Mouse (Mus musculus): Measurements from ENCODE around the gene Mipol1.
A peak's percentile ranks its signal among the peaks of the same experiment; 100 is the strongest.
"Not testable (repeated sequence)": the region's sequence is repeated elsewhere in the genome, so short reads cannot be mapped to it uniquely, and the experiment has no call there.

Gene Mipol1

GRCm38 (mm10) chr12:57230192-57230706 lies at the start of gene Mipol1, which contains the start of gene Prps1l3:
TSS of gene Mipol1 (plus strand) at chr12:57230427.
TSS of gene Prps1l3 (plus strand) at chr12:57230412.
- DNase-seq (ENCODE audit: low spot score in 2 of 2): peak; percentile 79 to 87

- DNase-seq (ENCODE audit: low spot score in 2 of 2): no peak
Measured at GRCm38 (mm10) chr12:57184401-57185147, 45.7 kb upstream of the Mipol1 start.

DNA sequence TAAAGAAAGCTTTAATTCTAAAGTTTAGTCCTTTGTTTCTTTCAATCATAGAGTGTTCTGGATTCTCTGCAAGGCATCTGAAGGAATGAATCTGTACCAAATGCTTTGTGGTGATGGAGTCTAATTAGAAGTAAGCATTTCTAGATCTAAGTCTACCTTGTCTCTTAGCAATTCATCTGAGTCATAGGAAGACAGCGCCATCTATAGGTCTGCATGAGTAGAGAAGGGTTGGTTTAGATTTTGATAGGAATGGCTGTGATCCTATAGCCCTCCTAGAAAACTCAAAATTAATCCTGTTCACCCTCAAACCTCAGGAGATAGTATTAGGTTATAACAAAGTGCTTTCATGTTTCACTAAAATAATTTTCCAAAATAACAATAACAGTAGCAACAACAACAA lies 44.8 kb upstream of the Mipol1 start:
- DNase-seq (ENCODE audit: low spot score in 2 of 2): no peak

DNA sequence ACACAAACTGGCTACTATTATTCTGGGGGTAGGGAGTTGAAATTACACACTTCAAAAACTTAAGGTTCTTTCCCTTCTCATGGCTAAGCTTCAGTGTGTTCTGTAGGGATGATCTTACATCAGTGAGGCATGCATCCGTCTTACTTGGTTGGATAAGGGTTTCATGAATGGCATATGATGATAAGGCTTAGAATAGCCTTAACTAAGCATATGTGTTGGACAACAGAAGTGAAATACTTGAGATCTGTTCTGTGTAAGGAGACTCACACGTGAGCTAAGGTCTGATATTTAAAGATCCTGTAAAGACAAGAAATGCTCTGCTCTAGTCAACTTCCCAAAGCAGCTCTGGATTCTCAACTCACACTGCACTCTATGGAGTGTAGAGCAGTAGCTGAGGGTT lies 44.1 kb upstream of the Mipol1 start:
- DNase-seq (ENCODE audit: low spot score in 2 of 2): no peak

DNA sequence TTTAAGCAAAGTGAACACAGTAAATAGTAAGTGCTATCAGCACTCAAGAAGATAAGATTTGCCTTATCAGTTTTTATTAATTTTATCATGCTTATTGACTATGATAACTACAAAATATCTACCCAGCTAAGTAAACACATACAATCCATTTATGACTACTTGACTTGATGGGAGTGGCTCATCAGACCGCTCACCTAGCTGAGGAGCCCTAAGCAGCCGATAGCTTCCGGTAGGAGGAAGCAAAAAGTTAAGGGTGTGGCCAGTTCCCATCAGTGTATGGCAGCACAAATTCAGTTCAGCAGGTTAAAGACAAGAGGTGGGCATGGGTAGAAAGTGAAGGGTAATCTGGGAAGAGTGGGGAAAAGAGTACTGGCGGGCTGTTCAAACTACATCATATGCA lies 43.2 kb upstream of the Mipol1 start:
- no peak for DNase-seq (ENCODE audit: low spot score in 2 of 2)

GRCm38 (mm10) chr12:57194609-57195008 lies 35.6 kb upstream of the Mipol1 start:
- DNase-seq (ENCODE audit: low spot score in 2 of 2): no peak

GRCm38 (mm10) chr12:57196286-57196607 lies 34.0 kb upstream of the Mipol1 start:
- DNase-seq (ENCODE audit: low spot score in 2 of 2): no peak

GRCm38 (mm10) chr12:57196608-57197362 lies 33.4 kb upstream of the Mipol1 start:
- DNase-seq (ENCODE audit: low spot score in 2 of 2): no peak

GRCm38 (mm10) chr12:57197363-57198026 lies 32.7 kb upstream of the Mipol1 start, which contains the start of gene Slc25a21:
TSS of gene Slc25a21 (minus strand) at chr12:57197472.
- no peak for DNase-seq (ENCODE audit: low spot score in 2 of 2)

DNA sequence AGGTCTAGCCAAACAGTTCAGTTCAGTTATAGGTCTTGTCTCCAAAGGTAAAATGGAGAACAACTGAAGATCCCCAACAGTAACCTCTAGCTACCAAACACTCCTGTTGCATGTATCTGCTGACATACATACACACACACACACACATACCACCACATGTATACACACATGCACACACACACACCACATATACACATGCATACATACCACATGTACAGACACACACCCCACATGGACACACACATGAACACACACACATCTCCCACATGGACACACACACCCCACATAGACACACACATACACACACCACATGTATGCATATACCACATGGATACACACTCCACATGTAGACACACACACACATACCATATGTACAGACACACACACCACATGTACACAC lies 32.0 kb upstream of the Mipol1 start:
- no peak for DNase-seq (ENCODE audit: low spot score in 2 of 2)

GRCm38 (mm10) chr12:57199427-57199826 lies 30.8 kb upstream of the Mipol1 start:
- no peak for DNase-seq (ENCODE audit: low spot score in 2 of 2)

DNA sequence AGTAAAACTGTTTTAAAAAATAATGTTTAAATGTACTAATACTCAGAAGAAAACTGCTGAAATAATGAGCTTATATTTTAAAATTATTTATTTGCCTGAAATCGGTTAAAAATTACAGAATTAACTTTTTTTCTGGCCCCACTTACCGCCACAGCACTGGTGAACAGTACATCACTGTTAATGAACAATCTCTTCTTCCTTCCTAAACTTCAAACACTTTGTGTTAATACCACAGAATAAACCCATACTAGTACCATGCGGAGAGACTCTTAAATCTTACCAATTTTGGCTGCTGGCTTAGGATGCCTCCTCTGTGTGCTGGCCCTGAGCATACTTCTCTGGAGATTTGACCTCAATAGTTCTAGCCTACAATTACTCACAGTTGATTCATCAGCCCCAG lies 28.3 kb upstream of the Mipol1 start:
- DNase-seq (ENCODE audit: low spot score in 2 of 2): no peak

GRCm38 (mm10) chr12:57204276-57204851 lies 25.9 kb upstream of the Mipol1 start:
- DNase-seq (ENCODE audit: low spot score in 2 of 2): no peak

DNA sequence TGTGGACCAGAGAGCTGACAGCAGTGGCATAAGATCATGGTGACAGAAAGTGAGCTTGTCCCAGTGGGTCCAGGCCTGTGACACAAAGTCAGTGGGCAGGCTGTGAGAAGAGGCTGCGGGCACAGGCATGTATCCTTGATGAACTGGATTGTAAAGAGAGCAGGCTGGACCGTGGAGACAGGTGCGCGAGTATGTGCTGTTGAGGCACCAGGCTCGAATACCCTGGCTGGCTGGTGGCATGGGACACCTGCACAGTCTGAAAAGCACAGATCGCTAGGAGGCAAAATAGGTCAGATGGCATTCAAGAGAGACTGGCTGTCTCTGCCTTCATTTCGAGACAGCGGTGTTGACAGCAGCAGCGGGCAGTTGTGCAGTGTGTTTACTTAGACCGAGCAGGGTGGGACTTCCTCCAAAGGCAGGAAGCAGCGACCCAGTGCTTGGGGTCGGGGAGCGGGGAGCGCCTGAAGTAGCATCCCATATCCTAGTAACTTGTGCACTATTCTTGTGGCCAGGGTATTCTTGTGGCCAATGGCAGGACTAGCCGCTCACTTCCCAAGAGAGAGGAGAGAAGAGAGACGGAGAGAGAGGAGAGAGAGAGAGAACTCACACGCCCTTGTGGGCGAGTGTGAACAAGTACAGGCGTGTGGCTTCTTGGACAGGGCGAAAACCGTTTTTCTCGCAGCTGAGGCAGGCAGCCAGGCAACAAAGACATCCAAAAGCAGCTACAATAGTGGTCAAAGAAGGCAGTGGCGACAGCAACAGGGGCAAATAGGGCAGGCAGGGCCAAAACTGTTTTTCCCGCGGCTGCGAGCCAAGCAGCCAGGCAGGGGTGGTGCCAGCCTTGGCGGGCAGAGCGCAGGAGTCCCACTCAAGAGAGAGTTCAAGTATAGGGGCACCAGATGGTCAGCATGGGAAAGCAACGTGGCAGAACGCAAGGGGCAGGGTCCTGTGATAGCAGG lies 18.6 kb upstream of the Mipol1 start:
- DNase-seq (ENCODE audit: low spot score in 2 of 2): peak; percentile 6 to 16

- DNase-seq (ENCODE audit: low spot score in 2 of 2): not testable (repeated sequence)
Measured at GRCm38 (mm10) chr12:57212463-57212862, 17.8 kb upstream of the Mipol1 start.

GRCm38 (mm10) chr12:57226411-57226810 lies 3.8 kb upstream of the Mipol1 start:
- DNase-seq (ENCODE audit: low spot score in 2 of 2): no peak

DNA sequence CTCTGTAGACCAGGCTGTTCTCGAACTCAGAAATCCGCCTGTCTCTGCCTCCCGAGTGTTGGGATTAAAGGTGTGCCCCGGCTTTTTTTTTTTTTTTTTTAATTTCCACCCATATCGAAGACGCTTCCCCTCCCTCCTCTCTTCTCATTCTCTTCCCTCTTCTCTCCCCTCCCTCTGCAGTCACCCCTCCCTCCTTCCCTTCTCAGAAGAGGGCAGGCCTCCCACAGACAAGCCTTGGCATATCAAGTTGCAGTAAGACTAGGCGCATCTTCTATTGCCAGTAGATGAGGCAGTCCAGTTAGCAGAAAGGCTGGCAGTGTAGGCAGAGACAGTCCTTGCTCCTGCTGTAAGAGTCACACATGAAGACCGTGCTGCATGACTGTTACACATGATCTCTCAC lies 2.5 kb upstream of the Mipol1 start:
- no peak for DNase-seq (ENCODE audit: low spot score in 2 of 2)

GRCm38 (mm10) chr12:57229703-57230102 lies 524 bp upstream of the Mipol1 start:
- DNase-seq (ENCODE audit: low spot score in 2 of 2): no peak

DNA sequence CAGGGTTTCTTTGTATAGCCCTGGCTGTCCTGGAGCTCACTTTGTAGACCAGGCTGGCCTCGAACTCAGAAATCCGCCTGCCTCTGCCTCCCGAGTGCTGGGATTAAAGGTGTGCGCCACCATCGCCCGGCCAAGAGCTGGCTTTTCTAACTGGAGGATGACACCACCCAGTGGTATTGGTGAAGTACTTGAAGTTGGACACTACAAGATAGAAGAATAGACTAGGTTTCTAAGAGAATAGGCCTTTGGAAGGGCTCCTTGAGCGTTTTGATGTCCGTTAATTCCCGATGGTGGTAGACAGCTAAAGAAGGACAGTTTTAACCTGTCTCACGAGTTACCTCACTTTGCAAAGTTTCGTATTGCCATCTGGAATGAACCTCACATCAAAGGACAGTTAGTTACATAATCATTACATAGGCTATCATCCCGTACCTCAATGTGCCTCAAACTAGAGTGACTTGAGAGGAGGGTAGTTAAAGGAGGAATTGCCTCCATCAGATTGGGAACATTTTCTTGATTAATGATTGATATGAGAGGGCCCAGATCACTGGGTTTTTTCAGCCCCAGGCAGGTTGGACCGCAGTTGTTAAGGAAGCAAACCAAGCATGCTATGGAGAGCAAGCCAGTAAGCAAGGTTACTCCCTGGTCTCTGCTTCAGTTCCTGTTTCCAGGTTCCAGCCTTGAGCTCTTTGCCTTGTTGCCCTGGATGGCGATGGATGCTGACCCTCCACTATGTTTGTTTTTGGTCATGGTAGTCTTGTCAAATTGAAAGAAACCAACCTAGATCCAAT lies 1.1 kb downstream of the Mipol1 start:
- peak; percentile 32 to 38 for DNase-seq (ENCODE audit: low spot score in 2 of 2)

GRCm38 (mm10) chr12:57233386-57233785 lies 3.2 kb downstream of the Mipol1 start:
- DNase-seq (ENCODE audit: low spot score in 2 of 2): no peak
